In the genomic region with DNA sequence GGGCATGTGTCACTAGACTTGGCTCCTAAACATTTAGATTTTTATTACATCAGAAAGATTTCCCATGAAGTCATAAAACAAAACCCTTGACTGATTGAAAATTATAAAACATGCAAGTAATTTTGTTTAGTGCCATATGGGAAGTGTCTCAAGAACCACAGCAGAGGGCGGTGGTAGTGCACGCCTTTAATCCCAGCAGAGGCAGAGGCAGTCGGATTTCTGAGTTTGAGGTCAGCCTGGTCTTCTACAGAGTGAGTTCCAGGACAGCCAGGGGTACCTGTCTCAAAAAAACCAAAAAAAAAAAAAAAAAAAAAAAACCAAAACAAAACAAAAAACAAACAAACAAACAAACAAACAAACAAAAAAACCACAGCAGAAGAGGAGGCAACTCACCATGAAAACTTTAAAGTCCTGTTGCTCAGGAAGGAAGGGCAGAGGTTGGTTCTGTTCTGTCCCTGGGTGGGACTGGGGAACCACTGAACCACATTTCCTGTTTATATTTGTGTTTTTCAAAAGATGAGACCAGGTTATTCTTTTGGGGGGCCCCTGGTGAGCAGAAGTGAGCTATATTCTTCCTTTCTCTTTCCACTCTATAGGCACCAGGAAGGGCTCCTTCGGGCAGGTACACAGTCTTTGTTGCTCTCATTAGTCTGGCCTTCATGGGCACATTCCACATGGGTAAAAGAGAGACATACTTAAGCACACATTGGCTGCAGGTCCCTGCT, we compare ENCODE assay signal across 20 mouse cellular contexts. TPM values are rescaled to one million over a fixed set of nuclear protein-coding genes. Genes with fewer than 3 reads are reported as not detected.
DNase-seq lines count a peak whose midpoint lies in the region; ATAC-seq and TF ChIP-seq lines count a peak whose summit lies in the region.
"Had no signal": no experiment of that assay in that cellular context is flagged by ENCODE, and none has a peak within 500 bp of the region (broad histone marks: within the 10 kb centered on the region; RNA-seq: fewer than 3 reads in every experiment).

No protein-coding gene starts in this region.

- no peak overlapping the region for H3K9ac ChIP-seq in heart, embryonic 13.5 days
- H3K9ac ChIP-seq in liver, adult 2 months (ENCODE audit: low read depth, low read length): no peak overlapping the region
- H3K9ac ChIP-seq in liver, embryonic 11.5 days (ENCODE audit: low read depth, low read length): no peak overlapping the region
- H3K9ac ChIP-seq: embryonic facial prominence, embryonic 13.5 days; forebrain, embryonic 12.5 days; intestine, embryonic 15.5 days; neural tube, embryonic 13.5 days had no signal

- H3K9me3 ChIP-seq in heart, embryonic 13.5 days: 0 out of 2 replicates have a peak, but pooled peaks cover 5% of the 10 kb centered on the region
- H3K9me3 ChIP-seq in liver, embryonic 11.5 days (ENCODE audit: control insufficient read depth, low read length): no peaks in the 10 kb centered on the region
- H3K9me3 ChIP-seq: embryonic facial prominence, embryonic 13.5 days; forebrain, embryonic 12.5 days; heart, embryonic 10.5 days; intestine, embryonic 15.5 days had no signal

- peak overlapping the region; percentile 29; the same call in 1 of the 2 replicates for H3K27ac ChIP-seq in heart, embryonic 13.5 days (replicated peaks)
- H3K27ac ChIP-seq in liver, adult 2 months (replicated peaks; ENCODE audit: insufficient read depth, low read depth, low read length): peak overlapping the region; percentile 5; the same call in 1 of the 2 replicates
- no peak overlapping the region for H3K27ac ChIP-seq in liver, embryonic 11.5 days (ENCODE audit: low read depth, low read length)
- H3K27ac ChIP-seq: embryonic facial prominence, embryonic 13.5 days; forebrain, embryonic 12.5 days; heart, embryonic 10.5 days; intestine, embryonic 15.5 days; left cerebral cortex, adult 2 months; neural tube, embryonic 13.5 days had no signal

- 63% methylated on average over 4 of the region's 4 CpGs for WGBS in heart, embryonic 13.5 days
- WGBS in liver, adult 2 months: 93% methylated on average over 4 of the region's 4 CpGs
- WGBS in liver, embryonic 11.5 days: 76% methylated on average over 4 of the region's 4 CpGs

- intact Hi-C loops in heart, postnatal 36 days (cut with DNase I): loop anchor here (1.0 kb wide), 1 partner anchor 12 kb away; no protein-coding TSS in a partner anchor

- H3K4me2 ChIP-seq in heart, embryonic 13.5 days: no peak overlapping the region
- no peak overlapping the region for H3K4me2 ChIP-seq in liver, embryonic 11.5 days
- H3K4me2 ChIP-seq: embryonic facial prominence, embryonic 13.5 days; forebrain, embryonic 12.5 days; intestine, embryonic 15.5 days; neural tube, embryonic 13.5 days had no signal

- TF ChIP-seq POLR2A in liver, adult 2 months (IDR thresholded peaks at IDR 0.05; ENCODE audit: extremely low read depth, insufficient read depth, low read length): no peak

- ATAC-seq in heart, embryonic 13.5 days (ENCODE audit: extremely low read depth, insufficient number of reproducible peaks, low FRiP score, low TSS enrichment): no peak
- no peak for ATAC-seq in liver, embryonic 11.5 days (replicated peaks; ENCODE audit: low FRiP score)
- peak; percentile 21 for ATAC-seq in activated CD4-positive, CD25-positive, alpha-beta regulatory T cell, adult 4 months
- ATAC-seq: intestine, embryonic 15.5 days had no signal

- H3K36me3 ChIP-seq in heart, embryonic 13.5 days: peaks cover 1% of the 10 kb centered on the region; the same call in 1 of the 2 replicates
- H3K36me3 ChIP-seq in liver, adult 2 months (ENCODE audit: control insufficient read depth, insufficient read depth, low read length): peaks cover 4% of the 10 kb centered on the region; the same call in 1 of the 2 replicates
- no peaks in the 10 kb centered on the region for H3K36me3 ChIP-seq in liver, embryonic 11.5 days (ENCODE audit: control insufficient read depth, insufficient read depth, low read length)
- H3K36me3 ChIP-seq: embryonic facial prominence, embryonic 13.5 days; forebrain, embryonic 12.5 days; heart, embryonic 10.5 days; intestine, embryonic 15.5 days; neural tube, embryonic 13.5 days had no signal

- H3K4me1 ChIP-seq in heart, embryonic 13.5 days: 0 out of 2 replicates have a peak, but pooled peaks cover 2% of the 10 kb centered on the region
- no peaks in the 10 kb centered on the region; the same call in 1 of the 2 replicates for H3K4me1 ChIP-seq in liver, adult 2 months (ENCODE audit: control insufficient read depth, insufficient read depth, low read length)
- no peaks in the 10 kb centered on the region for H3K4me1 ChIP-seq in liver, embryonic 11.5 days (replicated peaks; ENCODE audit: control insufficient read depth, insufficient read depth, low read length)
- H3K4me1 ChIP-seq: embryonic facial prominence, embryonic 13.5 days; forebrain, embryonic 12.5 days; heart, embryonic 10.5 days; intestine, embryonic 15.5 days; neural tube, embryonic 13.5 days had no signal

- DNase-seq in heart, postnatal 36 days: no peak
- no peak for DNase-seq in liver, adult 2 months (ENCODE audit: extremely low read depth, low read depth, low spot score)
- DNase-seq in liver, embryonic 11.5 days (ENCODE audit: low spot score): no peak
- peak; percentile 48 for DNase-seq in CD4-positive helper T cell, adult 2 months (ENCODE audit: low read depth, low spot score)
- no peak for DNase-seq in thymus, adult 18-20 months
- DNase-seq in cerebellum, postnatal 14 days: no peak

- no peaks in the 10 kb centered on the region for H3K79me2 ChIP-seq in liver, adult 2 months (ENCODE audit: control insufficient read depth, insufficient read depth, low read length)

- TF ChIP-seq CTCF in liver, adult 2 months (IDR thresholded peaks at IDR 0.05; ENCODE audit: low read depth, low read length): no peak

- no peaks in the 10 kb centered on the region for H3K27me3 ChIP-seq in heart, embryonic 13.5 days (replicated peaks)
- H3K27me3 ChIP-seq in liver, adult 2 months (ENCODE audit: control insufficient read depth, insufficient read depth, low read length): no peaks in the 10 kb centered on the region
- H3K27me3 ChIP-seq in liver, embryonic 11.5 days (replicated peaks; ENCODE audit: control insufficient read depth, insufficient read depth, low read length): no peaks in the 10 kb centered on the region; the same call in 1 of the 2 replicates
- H3K27me3 ChIP-seq: embryonic facial prominence, embryonic 13.5 days; forebrain, embryonic 12.5 days; intestine, embryonic 15.5 days; neural tube, embryonic 13.5 days had no signal

- no peak overlapping the region for H3K4me3 ChIP-seq in heart, embryonic 13.5 days
- no peak overlapping the region for H3K4me3 ChIP-seq in liver, adult 2 months (ENCODE audit: insufficient read depth, low read depth, low read length)
- H3K4me3 ChIP-seq in liver, embryonic 11.5 days (ENCODE audit: low read depth, low read length): no peak overlapping the region
- H3K4me3 ChIP-seq: embryonic facial prominence, embryonic 13.5 days; forebrain, embryonic 12.5 days; heart, embryonic 10.5 days; intestine, embryonic 15.5 days; left cerebral cortex, adult 2 months; neural tube, embryonic 13.5 days had no signal

RNA-seq across cellular contexts. Expression of a gene that starts 11.0 kb away (rescaled TPM):
- 33.4 TPM in 2 replicates for polyA plus RNA-seq in heart, embryonic 13.5 days (2015; fragmentation: Nextera tagmentation; extraction: Ambion mirVana)
- 10 to 100 TPM; 40.5 to 46.0 TPM for total RNA-seq in heart, postnatal 36 days (2021)
- total RNA-seq in liver, adult 2 months (2014; rRNA removed): 13.9 and 19.1 TPM in 2 replicates
- 2.6 and 2.8 TPM in 2 replicates for polyA plus RNA-seq in liver, adult 2 months (2012; rRNA removed)
- 18.0 and 18.6 TPM in 2 replicates for polyA plus RNA-seq in liver, embryonic 11.5 days (2014; fragmentation: Nextera tagmentation; extraction: Ambion mirVana)
- polyA plus RNA-seq in activated CD4-positive, CD25-positive, alpha-beta regulatory T cell, adult 4 months (2017; shearing (Covaris generic)): 100 to 1,000 TPM; 849 to 944 TPM
- polyA plus RNA-seq: C2C12 had no signal

RNA-seq across cellular contexts. Expression of a gene that starts 12.6 kb away (rescaled TPM):
- polyA plus RNA-seq in heart, embryonic 13.5 days (2015; fragmentation: Nextera tagmentation; extraction: Ambion mirVana): 18.4 and 19.1 TPM in 2 replicates
- total RNA-seq in heart, postnatal 36 days (2021): 10 to 100 TPM; 23.6 to 30.4 TPM
- 11.9 and 15.1 TPM in 2 replicates for total RNA-seq in liver, adult 2 months (2014; rRNA removed)
- polyA plus RNA-seq in liver, adult 2 months (2012; rRNA removed): 3.9 and 5.5 TPM in 2 replicates
- polyA plus RNA-seq in liver, embryonic 11.5 days (2014; fragmentation: Nextera tagmentation; extraction: Ambion mirVana): 21.8 and 23.5 TPM in 2 replicates
- 1,000 to 10,000 TPM; 1,705 to 1,816 TPM for polyA plus RNA-seq in activated CD4-positive, CD25-positive, alpha-beta regulatory T cell, adult 4 months (2017; shearing (Covaris generic))
- total RNA-seq: layer of hippocampus, adult 18-20 months had no signal

RNA-seq across cellular contexts. Expression of a gene that starts 21.1 kb away (rescaled TPM):
- 7.5 and 8.7 TPM in 2 replicates for polyA plus RNA-seq in heart, embryonic 13.5 days (2015; fragmentation: Nextera tagmentation; extraction: Ambion mirVana)
- 1 to 10 TPM; 4.8 to 5.2 TPM for total RNA-seq in heart, postnatal 36 days (2021)
- total RNA-seq in liver, adult 2 months (2014; rRNA removed): 11.6 and 12.2 TPM in 2 replicates
- 4.2 and 6.3 TPM in 2 replicates for polyA plus RNA-seq in liver, adult 2 months (2012; rRNA removed)
- 14.5 and 17.9 TPM in 2 replicates for polyA plus RNA-seq in liver, embryonic 11.5 days (2014; fragmentation: Nextera tagmentation; extraction: Ambion mirVana)
- 100 to 1,000 TPM; 237 to 239 TPM for polyA plus RNA-seq in activated CD4-positive, CD25-positive, alpha-beta regulatory T cell, adult 4 months (2017; shearing (Covaris generic))

RNA-seq across cellular contexts. Expression of a gene that starts 21.4 kb away (rescaled TPM):
- polyA plus RNA-seq in heart, embryonic 13.5 days (2015; fragmentation: Nextera tagmentation; extraction: Ambion mirVana): 3.7 and 5.0 TPM in 2 replicates
- total RNA-seq in heart, postnatal 36 days (2021): 1 to 10 TPM; 3.1 to 4.7 TPM
- not detected in 2 replicates for total RNA-seq in liver, adult 2 months (2014; rRNA removed)
- not detected in 2 replicates for polyA plus RNA-seq in liver, adult 2 months (2012; rRNA removed)
- polyA plus RNA-seq in liver, embryonic 11.5 days (2014; fragmentation: Nextera tagmentation; extraction: Ambion mirVana): 0.77 and 2.2 TPM in 2 replicates
- polyA plus RNA-seq in activated CD4-positive, CD25-positive, alpha-beta regulatory T cell, adult 4 months (2017; shearing (Covaris generic)): 10 to 100 TPM; 42.8 to 45.0 TPM
- total RNA-seq: midbrain, postnatal 0 days had no signal
- polyA plus RNA-seq: C2C12; forebrain, embryonic 12.5 days; midbrain, postnatal 0 days; testis, adult 2 months had no signal

RNA-seq across cellular contexts. Expression of a gene that starts 21.4 kb away (rescaled TPM):
- polyA plus RNA-seq in heart, embryonic 13.5 days (2015; fragmentation: Nextera tagmentation; extraction: Ambion mirVana): not detected in 2 replicates
- under 1 TPM in 1 of 2 experiments, not detected in 1; 0.22 TPM for total RNA-seq in heart, postnatal 36 days (2021)
- 0.37 and 0.47 TPM in 2 replicates for total RNA-seq in liver, adult 2 months (2014; rRNA removed)
- polyA plus RNA-seq in liver, adult 2 months (2012; rRNA removed): 0.19 and 0.35 TPM in 2 replicates
- not detected in 2 replicates for polyA plus RNA-seq in liver, embryonic 11.5 days (2014; fragmentation: Nextera tagmentation; extraction: Ambion mirVana)
- polyA plus RNA-seq in activated CD4-positive, CD25-positive, alpha-beta regulatory T cell, adult 4 months (2017; shearing (Covaris generic)): 100 to 1,000 TPM; 444 to 529 TPM
- total RNA-seq: adrenal gland, postnatal 4 days; layer of hippocampus, adult 18-20 months; left cerebral cortex, adult 2 months; midbrain, postnatal 0 days had no signal
- polyA plus RNA-seq: C2C12; embryonic facial prominence, embryonic 13.5 days; forebrain, embryonic 12.5 days; heart, embryonic 10.5 days; limb, embryonic 14.5 days; midbrain, postnatal 0 days; neural tube, embryonic 13.5 days; testis, adult 2 months had no signal

Comparison
In these comparisons a context has a peak if more than half of its experiments do, and no peak if none do; other contexts are left out.
1. RNA of a gene that starts 11.0 kb away (polyA plus RNA-seq): 849 to 944 TPM in activated CD4-positive, CD25-positive, alpha-beta regulatory T cell, adult 4 months; 33.4 TPM in heart, embryonic 13.5 days, 18.0 to 18.6 TPM in liver, embryonic 11.5 days and 2.6 to 2.8 TPM in liver, adult 2 months; every median in the first group is over 10 times any median in the second.
2. RNA of a gene that starts 12.6 kb away (polyA plus RNA-seq): 1,705 to 1,816 TPM in activated CD4-positive, CD25-positive, alpha-beta regulatory T cell, adult 4 months; 21.8 to 23.5 TPM in liver, embryonic 11.5 days, 18.4 to 19.1 TPM in heart, embryonic 13.5 days and 3.9 to 5.5 TPM in liver, adult 2 months; every median in the first group is over 10 times any median in the second.
3. RNA of a gene that starts 21.1 kb away (polyA plus RNA-seq): 237 to 239 TPM in activated CD4-positive, CD25-positive, alpha-beta regulatory T cell, adult 4 months; 14.5 to 17.9 TPM in liver, embryonic 11.5 days, 7.5 to 8.7 TPM in heart, embryonic 13.5 days and 4.2 to 6.3 TPM in liver, adult 2 months; every median in the first group is over 10 times any median in the second.